Mouse (Mus musculus): ENCODE data around the gene Slc50a1. TPM values are rescaled to one million over a fixed set of nuclear protein-coding genes. Genes with fewer than 3 reads are reported as not detected.
A peak's percentile ranks its signal among the peaks of the same experiment; 100 is the strongest.

The Slc50a1 gene
- total and polyA plus RNA-seq, 3 experiments, result 22.5 to 45.9 TPM; not detected in 1

- no peak for TF ChIP-seq NRF1 (IDR thresholded peaks at IDR 0.05; ENCODE audit: insufficient read depth, low read depth, low read length, poor library complexity, severe bottlenecking)
- no peak for TF ChIP-seq UBTF (IDR thresholded peaks at IDR 0.05; ENCODE audit: borderline replicate concordance, insufficient read depth, low read depth, low read length)
- no peak for TF ChIP-seq MAX (IDR thresholded peaks at IDR 0.05; ENCODE audit: low read length)
- TF ChIP-seq HCFC1 (IDR thresholded peaks at IDR 0.05; ENCODE audit: low read depth, low read length), result no peak
- no peak for TF ChIP-seq CHD2 (IDR thresholded peaks at IDR 0.05; ENCODE audit: low read length)
- no peak for TF ChIP-seq CHD1 (IDR thresholded peaks at IDR 0.05; ENCODE audit: low read depth, low read length)
- TF ChIP-seq MXI1 (IDR thresholded peaks at IDR 0.05; ENCODE audit: low read depth, low read length), result peak; percentile 40
- peak; percentile 47; the same call in 1 of the 2 replicates for TF ChIP-seq MAZ (IDR thresholded peaks at IDR 0.05; ENCODE audit: low read depth, low read length)
- no peak for TF ChIP-seq ZC3H11A (IDR thresholded peaks at IDR 0.05; ENCODE audit: low read depth, low read length)
- TF ChIP-seq JUND (IDR thresholded peaks at IDR 0.05; ENCODE audit: low read depth, low read length), result no peak
- no peak for TF ChIP-seq USF2 (IDR thresholded peaks at IDR 0.05; ENCODE audit: borderline replicate concordance in 1 of 2, insufficient read depth in 1 of 2, low read depth in 1 of 2, low read length in 2 of 2)
- TF ChIP-seq ZNF384 (IDR thresholded peaks at IDR 0.05; ENCODE audit: low read depth, low read length), result no peak
- TF ChIP-seq TBP (IDR thresholded peaks at IDR 0.05; ENCODE audit: low read depth, low read length), result no peak
- peak; percentile 47 to 56; a peak in 3 of 4 replicates for TF ChIP-seq EP300 (IDR thresholded peaks at IDR 0.05; ENCODE audit: low read depth in 1 of 2, low read length in 2 of 2)
- no peak for TF ChIP-seq ZKSCAN1 (IDR thresholded peaks at IDR 0.05; ENCODE audit: low read depth, low read length)
- no peak for TF ChIP-seq USF1 (IDR thresholded peaks at IDR 0.05; ENCODE audit: low read depth, low read length)
- no peak; the same call in 1 of the 2 replicates for TF ChIP-seq BHLHE40 (IDR thresholded peaks at IDR 0.05; ENCODE audit: borderline replicate concordance, low read depth, low read length)
These were observed 21.5 kb upstream of the Slc50a1 start (continued) for GRCm38 (mm10) chr3:89291874-89292273.

- DNase-seq (ENCODE audit: low read depth, low spot score), result no peak
- Histone ChIP-seq H3K4me3 (ENCODE audit: control insufficient read depth in 1 of 2, insufficient read depth in 1 of 2, low read depth in 2 of 2, low read length in 2 of 2) (no peak overlapping the region), H3K9ac (ENCODE audit: control insufficient read depth, low read depth, low read length, poor library complexity, severe bottlenecking) (no peak overlapping the region), H3K9me3 (replicated peaks; ENCODE audit: insufficient read depth, low read length) (no peaks in the 10 kb centered on the region), H3K27me3 (ENCODE audit: control insufficient read depth in 1 of 2, insufficient read depth in 2 of 2, low read length in 2 of 2) (peaks cover 1 to 6% of the 10 kb centered on the region in 2 experiments), H3K79me2 (ENCODE audit: control insufficient read depth, insufficient read depth, low read length, poor library complexity) (no peaks in the 10 kb centered on the region), H3K27ac (ENCODE audit: control insufficient read depth, low read depth, low read length) (no peak overlapping the region), H3K36me3 (ENCODE audit: control insufficient read depth in 1 of 2, insufficient read depth in 2 of 2, low read length in 2 of 2) (peaks cover 0 to 8% of the 10 kb centered on the region in 2 experiments; a peak in 2 of 4 replicates), H3K4me1 (ENCODE audit: control insufficient read depth in 1 of 2, insufficient read depth in 2 of 2, low read length in 2 of 2) (peaks cover 8 to 17% of the 10 kb centered on the region in 2 experiments)
- TF ChIP-seq TAL1 (IDR thresholded peaks at IDR 0.05; ENCODE audit: low read length) (no peak), POLR2AphosphoS2 (IDR thresholded peaks at IDR 0.05; ENCODE audit: low read length) (no peak), NELFE (IDR thresholded peaks at IDR 0.05; ENCODE audit: low read depth, low read length) (no peak), ZKSCAN1 (IDR thresholded peaks at IDR 0.05; ENCODE audit: low read depth, low read length) (no peak), RCOR1 (IDR thresholded peaks at IDR 0.05; ENCODE audit: low read depth, low read length) (no peak), KAT2A (conservative IDR thresholded peaks at IDR 0.05; ENCODE audit: low read depth, low read length) (no peak), SIN3A (IDR thresholded peaks at IDR 0.05; ENCODE audit: low read length) (no peak)
These were observed 18.1 kb upstream of the Slc50a1 start for GRCm38 (mm10) chr3:89288503-89288928.

Data from MEL (cell line).